ENCODE assay signal across 9 mouse cellular contexts in the genomic region with DNA sequence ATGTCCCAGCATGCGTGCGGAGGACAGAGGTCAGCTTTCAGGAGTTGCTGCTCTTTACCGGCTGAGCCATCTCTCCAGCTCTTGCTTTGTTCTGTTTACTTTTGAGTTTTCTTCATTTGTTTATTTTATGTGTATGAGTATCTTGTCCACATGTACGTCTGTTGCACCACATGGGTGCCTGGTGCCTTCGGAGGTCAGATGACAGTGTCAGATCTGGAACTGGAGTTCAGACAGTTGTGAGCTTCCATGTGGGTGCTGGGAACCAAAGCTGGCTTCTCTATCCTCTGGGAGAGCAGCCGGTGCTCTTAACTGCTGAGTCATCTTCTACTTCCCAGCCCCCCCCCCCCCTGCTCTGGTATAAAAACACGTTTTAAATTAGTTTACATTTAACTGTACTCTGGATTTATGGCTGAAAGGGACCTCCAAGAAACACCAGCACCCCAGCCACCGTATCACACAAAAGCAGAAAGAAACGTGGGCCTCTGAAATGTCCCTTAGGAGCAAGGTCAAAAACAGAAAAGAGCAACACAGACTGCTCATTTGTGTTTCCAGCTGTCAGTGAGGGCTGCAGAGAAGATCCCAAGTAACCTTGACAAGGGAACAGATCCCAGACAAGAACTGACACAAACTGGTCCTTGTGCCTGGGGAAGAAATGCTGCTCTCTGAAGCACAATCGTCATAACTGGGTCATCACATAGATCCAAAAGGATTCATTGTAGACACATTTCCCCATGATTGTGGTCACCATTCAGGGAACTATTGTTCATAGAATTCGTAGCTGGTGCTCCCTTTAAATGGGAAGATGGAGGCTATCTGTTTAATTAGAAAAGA. TPM values are rescaled to one million over a fixed set of nuclear protein-coding genes. Genes with fewer than 3 reads are reported as not detected.
DNase-seq lines count a peak whose midpoint lies in the region; ATAC-seq and TF ChIP-seq lines count a peak whose summit lies in the region.
"Had no signal": no experiment of that assay in that cellular context is flagged by ENCODE, and none has a peak within 500 bp of the region (broad histone marks: within the 10 kb centered on the region; RNA-seq: fewer than 3 reads in every experiment).

No protein-coding gene starts in this region.

- peaks cover 8% of the 10 kb centered on the region for H3K4me1 ChIP-seq in bone marrow, adult 2 months (ENCODE audit: control insufficient read depth, insufficient read depth, low read length)
- H3K4me1 ChIP-seq in small intestine, adult 2 months (ENCODE audit: control insufficient read depth, insufficient read depth, insufficient read length, low read length): peaks cover 19% of the 10 kb centered on the region; the same call in 1 of the 2 replicates
- no peaks in the 10 kb centered on the region for H3K4me1 ChIP-seq in forebrain, embryonic 14.5 days (ENCODE audit: control insufficient read depth, insufficient read depth, low read length)
- H3K4me1 ChIP-seq: midbrain, embryonic 15.5 days had no signal

- 39% methylated on average over 11 of the region's 11 CpGs for WGBS in bone marrow, adult 2 months
- WGBS in small intestine, adult 2 months: 40% methylated on average over 11 of the region's 11 CpGs
- WGBS in forebrain, embryonic 14.5 days: 78% methylated on average over 11 of the region's 11 CpGs

- TF ChIP-seq POLR2A in bone marrow, adult 2 months (IDR thresholded peaks at IDR 0.05; ENCODE audit: borderline replicate concordance, control insufficient read depth, low read depth, low read length): no peak
- no peak for TF ChIP-seq POLR2A in small intestine, adult 2 months (IDR thresholded peaks at IDR 0.05; ENCODE audit: low read depth, low read length)

- peak overlapping the region; percentile 21 for H3K4me3 ChIP-seq in bone marrow, adult 2 months (replicated peaks; ENCODE audit: control insufficient read depth, low read depth, low read length)
- H3K4me3 ChIP-seq in small intestine, adult 2 months (ENCODE audit: low read depth, low read length): no peak overlapping the region
- no peak overlapping the region for H3K4me3 ChIP-seq in forebrain, embryonic 14.5 days (ENCODE audit: low read depth, low read length)
- H3K4me3 ChIP-seq: midbrain, embryonic 15.5 days had no signal

- H3K27ac ChIP-seq in bone marrow, adult 2 months (ENCODE audit: control insufficient read depth, insufficient read depth, low read depth, low read length, poor library complexity): peak overlapping the region; percentile 64
- H3K27ac ChIP-seq in small intestine, adult 2 months (ENCODE audit: insufficient read depth, low read depth, low read length): peak overlapping the region; percentile 73
- H3K27ac ChIP-seq in forebrain, embryonic 14.5 days (ENCODE audit: low read depth, low read length): no peak overlapping the region
- H3K27ac ChIP-seq: midbrain, embryonic 15.5 days had no signal

- no peak for TF ChIP-seq CTCF in bone marrow, adult 2 months (IDR thresholded peaks at IDR 0.05; ENCODE audit: control insufficient read depth, insufficient read depth, low read length)
- no peak for TF ChIP-seq CTCF in small intestine, adult 2 months (IDR thresholded peaks at IDR 0.05; ENCODE audit: extremely low read depth, insufficient read length, insufficient replicate concordance, low read depth, low read length)

- no peak overlapping the region for H3K9ac ChIP-seq in forebrain, embryonic 14.5 days (ENCODE audit: low read length)
- H3K9ac ChIP-seq: midbrain, embryonic 15.5 days had no signal

- H3K27me3 ChIP-seq in small intestine, adult 2 months (ENCODE audit: control insufficient read depth, insufficient read depth, low read length): no peaks in the 10 kb centered on the region
- H3K27me3 ChIP-seq in forebrain, embryonic 14.5 days (replicated peaks; ENCODE audit: control insufficient read depth, insufficient read depth, low read length): no peaks in the 10 kb centered on the region
- H3K27me3 ChIP-seq: midbrain, embryonic 15.5 days had no signal

- DNase-seq in ovary, adult 18-20 months (ENCODE audit: low spot score): peak; percentile 14
- DNase-seq in ovary, postnatal 10 days (ENCODE audit: low spot score): no peak
- peak; percentile 23 for DNase-seq in induced T-regulatory cell, adult 2 months (ENCODE audit: low read depth)
- no peak for DNase-seq in retina, embryonic 14.5 days (ENCODE audit: low spot score)
- DNase-seq in cerebellum, adult 11 months: no peak
- no peak for DNase-seq in forebrain, embryonic 14.5 days (ENCODE audit: low spot score)

- no peaks in the 10 kb centered on the region for H3K9me3 ChIP-seq in forebrain, embryonic 14.5 days (replicated peaks; ENCODE audit: control insufficient read depth, low read length)
- H3K9me3 ChIP-seq: midbrain, embryonic 15.5 days had no signal

- H3K36me3 ChIP-seq in small intestine, adult 2 months (ENCODE audit: control insufficient read depth, insufficient read depth, low read length): no peaks in the 10 kb centered on the region
- no peaks in the 10 kb centered on the region for H3K36me3 ChIP-seq in forebrain, embryonic 14.5 days (ENCODE audit: control insufficient read depth, insufficient read depth, low read length)
- H3K36me3 ChIP-seq: midbrain, embryonic 15.5 days had no signal

- no peak overlapping the region for H3K4me2 ChIP-seq in forebrain, embryonic 14.5 days (ENCODE audit: low read length)
- H3K4me2 ChIP-seq: midbrain, embryonic 15.5 days had no signal

- ATAC-seq in forebrain, embryonic 14.5 days: no peak
- ATAC-seq: midbrain, embryonic 15.5 days had no signal

RNA-seq across cellular contexts. Expression of gene Prdm10, which starts 26.3 kb away (rescaled TPM):
- polyA plus RNA-seq in bone marrow, adult 2 months (2011; ENCODE audit: insufficient read depth, insufficient read length, low replicate concordance, missing spikeins): 5.0 and 9.6 TPM in 2 replicates
- 4.4 and 9.3 TPM in 2 replicates for polyA plus RNA-seq in small intestine, adult 2 months (2012; rRNA removed)
- polyA plus RNA-seq in forebrain, embryonic 14.5 days (2014; fragmentation: Nextera tagmentation; extraction: Ambion mirVana): 7.3 and 9.7 TPM in 2 replicates

RNA-seq across cellular contexts. Expression of gene Aplp2, which starts 42.5 kb away (rescaled TPM):
- polyA plus RNA-seq in bone marrow, adult 2 months (2011; ENCODE audit: insufficient read depth, insufficient read length, low replicate concordance, missing spikeins): 80.6 and 102 TPM in 2 replicates
- polyA plus RNA-seq in small intestine, adult 2 months (2012; rRNA removed): 93.8 and 147 TPM in 2 replicates
- 208 and 237 TPM in 2 replicates for polyA plus RNA-seq in forebrain, embryonic 14.5 days (2014; fragmentation: Nextera tagmentation; extraction: Ambion mirVana)

Comparison
In these comparisons a context has a peak if more than half of its experiments do, and no peak if none do; other contexts are left out.
1. DNase-seq: peak in ovary, adult 18-20 months (single experiment) and induced T-regulatory cell, adult 2 months (single experiment); none in ovary, postnatal 10 days (single experiment), retina, embryonic 14.5 days (single experiment), cerebellum, adult 11 months (single experiment) and forebrain, embryonic 14.5 days (single experiment).